Mouse (Mus musculus): ENCODE measurements around the gene Pex11a. TPM values are rescaled to one million over a fixed set of nuclear protein-coding genes. Genes with fewer than 3 reads are reported as not detected.
A peak's percentile ranks its signal among the peaks of the same experiment; 100 is the strongest.

Pex11a gene
- polyA plus RNA-seq, 2 experiments from 2014 or later: 2.9 to 3.2 TPM

- no peak for ATAC-seq
Observed at GRCm38 (mm10) chr7:79736511-79736910, 6.4 kb downstream of the Pex11a start.

GRCm38 (mm10) chr7:79734563-79734962 lies 8.4 kb downstream of the Pex11a start:
- no peak for ATAC-seq

- ATAC-seq: no peak
Observed at GRCm38 (mm10) chr7:79732622-79733021, 10.3 kb downstream of the Pex11a start, which contains the start of gene Plin1. Gene Plin1 (minus strand): TSS chr7:79732903.

- ATAC-seq: no peak
Observed at GRCm38 (mm10) chr7:79731438-79731837, 11.5 kb downstream of the Pex11a start.

GRCm38 (mm10) chr7:79729743-79730370 lies 13.1 kb downstream of the Pex11a start:
- ATAC-seq: no peak

GRCm38 (mm10) chr7:79729169-79729568 lies 13.8 kb downstream of the Pex11a start:
- peak; percentile 72 for ATAC-seq

- peak; percentile 77 for ATAC-seq
Observed at GRCm38 (mm10) chr7:79728219-79728618, 14.7 kb downstream of the Pex11a start.

- ATAC-seq: peak; percentile 47
Observed at GRCm38 (mm10) chr7:79727091-79727490, 15.8 kb downstream of the Pex11a start.

- ATAC-seq: peak; percentile 98
Observed at GRCm38 (mm10) chr7:79721386-79721977, 21.4 kb downstream of the Pex11a start.

- peak; percentile 76 for ATAC-seq
Observed at GRCm38 (mm10) chr7:79715187-79715981, 27.5 kb downstream of the Pex11a start, which contains the start of gene Kif7. Gene Kif7 (minus strand): TSS chr7:79715720.

- no peak for ATAC-seq
Observed at GRCm38 (mm10) chr7:79710831-79711230, 32.1 kb downstream of the Pex11a start.

- ATAC-seq: no peak
Observed at GRCm38 (mm10) chr7:79710130-79710607, 32.8 kb downstream of the Pex11a start.

GRCm38 (mm10) chr7:79705210-79705609 lies 37.7 kb downstream of the Pex11a start:
- no peak for ATAC-seq

- ATAC-seq: no peak
Observed at GRCm38 (mm10) chr7:79702755-79703154, 40.2 kb downstream of the Pex11a start.

GRCm38 (mm10) chr7:79696495-79696894 lies 46.4 kb downstream of the Pex11a start:
- no peak for ATAC-seq

Other genes with a start within 250 kb of the Pex11a start
- not detected for gene Rhcg, start 125.5 kb downstream of the Pex11a start, polyA plus RNA-seq (2017; shearing (Covaris generic))
- under 1 TPM; 0.56 to 0.94 TPM for gene Ticrr, start 82.9 kb downstream of the Pex11a start, polyA plus RNA-seq (2017; shearing (Covaris generic))
- gene Kif7, start 27.4 kb downstream of the Pex11a start, polyA plus RNA-seq (2017; shearing (Covaris generic)): under 1 TPM in 1 of 2 experiments, not detected in 1; 0.58 TPM
- not detected for gene Plin1, start 10.2 kb downstream of the Pex11a start, polyA plus RNA-seq (2017; shearing (Covaris generic))
- gene Wdr93, start within 50 bp of the Pex11a start, polyA plus RNA-seq (2017; shearing (Covaris generic)): under 1 TPM in 1 of 2 experiments, not detected in 1; 0.28 TPM
- gene Mesp1, start 50.7 kb upstream of the Pex11a start, polyA plus RNA-seq (2017; shearing (Covaris generic)): not detected
- under 1 TPM in 1 of 2 experiments, not detected in 1; 0.42 TPM for gene Mesp2, start 67.6 kb upstream of the Pex11a start, polyA plus RNA-seq (2017; shearing (Covaris generic))
- under 1 TPM in 1 of 2 experiments, not detected in 1; 0.54 TPM for gene Anpep, start 117.9 kb upstream of the Pex11a start, polyA plus RNA-seq (2017; shearing (Covaris generic))
- 10 to 100 TPM; 31.8 to 32.9 TPM for gene Ap3s2, start 177.5 kb upstream of the Pex11a start, polyA plus RNA-seq (2017; shearing (Covaris generic))
- not detected for gene Arpin, start 192.2 kb upstream of the Pex11a start, polyA plus RNA-seq (2017; shearing (Covaris generic))